Mouse (Mus musculus) heart, postnatal 36 days (tissue): ENCODE results near the gene Kif6. TPM values are rescaled to one million over a fixed set of nuclear protein-coding genes. Genes with fewer than 3 reads are reported as not detected.
A peak's percentile ranks its signal among the peaks of the same experiment; 100 is the strongest.

ENCODE experiments used
- DNase-seq, 2 experiments: peaks; one replicate each; pipeline ENCODE4 v3.0.0; 2021 to 2022
- intact Hi-C: fragments of 180-260 bp; cut with DNase I; formaldehyde crosslinking; loops from one replicate; pipeline ENCODE4 v1.15.1; 2025
- total RNA-seq, 2 experiments: library from RNA; stranded (reverse); gene quantifications; 2 replicates each; pipeline ENCODE4 v1.2.3; 2021

Gene Kif6
- total RNA-seq, 2 experiments from 2014 or later, result 2.1 to 2.2 TPM

GRCm38 (mm10) chr17:49779576-49779975 lies 164.6 kb downstream of the Kif6 start:
- intact Hi-C loops, result no loop called here
- DNase-seq, result no peak

- DNase-seq, result no peak
- intact Hi-C loops, result no loop called here
These were observed 170.9 kb downstream of the Kif6 start for GRCm38 (mm10) chr17:49785851-49786250.

GRCm38 (mm10) chr17:49787351-49787750 lies 172.4 kb downstream of the Kif6 start:
- intact Hi-C loops, result no loop called here

GRCm38 (mm10) chr17:49788187-49788974 lies 173.4 kb downstream of the Kif6 start:
- no peak for DNase-seq
- intact Hi-C loops, result no loop called here

More at GRCm38 (mm10) chr17:49787351-49787750, 172.4 kb downstream of the Kif6 start:
- no peak for DNase-seq

- DNase-seq, result no peak
- intact Hi-C loops, result no loop called here
These were observed 176.6 kb downstream of the Kif6 start for GRCm38 (mm10) chr17:49791546-49791945.

GRCm38 (mm10) chr17:49792217-49792743 lies 177.3 kb downstream of the Kif6 start:
- no peak for DNase-seq
- intact Hi-C loops, result no loop called here

GRCm38 (mm10) chr17:49792946-49793345 lies 178.0 kb downstream of the Kif6 start:
- no peak for DNase-seq
- intact Hi-C loops, result no loop called here

GRCm38 (mm10) chr17:49793965-49794364 lies 179.0 kb downstream of the Kif6 start:
- no peak for DNase-seq
- intact Hi-C loops, result no loop called here

GRCm38 (mm10) chr17:49795241-49795640 lies 180.3 kb downstream of the Kif6 start:
- intact Hi-C loops, result no loop called here
- no peak for DNase-seq

GRCm38 (mm10) chr17:49796116-49796515 lies 181.2 kb downstream of the Kif6 start:
- DNase-seq, result no peak
- intact Hi-C loops, result no loop called here

GRCm38 (mm10) chr17:49799168-49799567 lies 184.2 kb downstream of the Kif6 start:
- intact Hi-C loops, result no loop called here
- no peak for DNase-seq

- DNase-seq, result no peak
- intact Hi-C loops, result no loop called here
These were observed 185.2 kb downstream of the Kif6 start for GRCm38 (mm10) chr17:49800157-49800556.

GRCm38 (mm10) chr17:49807461-49807860 lies 192.5 kb downstream of the Kif6 start:
- DNase-seq, result no peak
- intact Hi-C loops, result no loop called here

GRCm38 (mm10) chr17:49808712-49809343 lies 193.9 kb downstream of the Kif6 start:
- no peak for DNase-seq
- intact Hi-C loops, result no loop called here

GRCm38 (mm10) chr17:49813893-49814640 lies 199.1 kb downstream of the Kif6 start:
- no peak for DNase-seq
- intact Hi-C loops, result no loop called here

GRCm38 (mm10) chr17:49816067-49816565 lies 201.2 kb downstream of the Kif6 start:
- intact Hi-C loops, result no loop called here
- no peak for DNase-seq

- DNase-seq, result no peak
- intact Hi-C loops, result no loop called here
These were observed 201.8 kb downstream of the Kif6 start for GRCm38 (mm10) chr17:49816703-49817102.

- intact Hi-C loops, result no loop called here
These were observed 205.3 kb downstream of the Kif6 start for GRCm38 (mm10) chr17:49820203-49820602.

GRCm38 (mm10) chr17:49824142-49824840 lies 209.4 kb downstream of the Kif6 start:
- DNase-seq, result peak; percentile 15 to 24
- intact Hi-C loops, result no loop called here

More at GRCm38 (mm10) chr17:49820203-49820602, 205.3 kb downstream of the Kif6 start:
- DNase-seq, result no peak

- DNase-seq, result no peak
- intact Hi-C loops, result no loop called here
These were observed 210.0 kb downstream of the Kif6 start for GRCm38 (mm10) chr17:49824841-49825450.
